Mouse (Mus musculus): ENCODE results near the gene Tnfaip6.

DNA sequence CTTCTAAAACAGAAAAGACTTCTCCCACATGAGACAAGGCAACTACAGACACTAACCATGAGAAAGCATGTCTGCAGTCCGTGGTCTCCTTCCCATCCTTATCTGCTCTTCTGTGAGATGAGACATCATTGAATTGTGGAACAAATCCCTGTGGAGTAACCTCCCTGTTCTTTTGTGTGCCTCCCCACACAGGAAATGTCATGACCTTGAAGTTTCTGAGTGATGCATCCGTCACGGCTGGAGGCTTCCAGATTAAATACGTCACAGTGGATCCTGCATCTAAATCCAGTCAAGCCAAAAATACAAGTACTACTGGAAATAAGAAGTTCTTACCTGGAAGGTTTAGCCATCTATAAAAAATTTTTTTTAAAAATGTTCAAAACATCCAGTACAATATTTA lies 17.8 kb downstream of the Tnfaip6 start:
- TF ChIP-seq POLR2A (IDR thresholded peaks at IDR 0.05; ENCODE audit: borderline replicate concordance, control insufficient read depth, low read depth, low read length), result no peak
- TF ChIP-seq CTCF (IDR thresholded peaks at IDR 0.05; ENCODE audit: control insufficient read depth, insufficient read depth, low read length), result no peak

Data from bone marrow, adult 2 months (tissue).